Mouse (Mus musculus) thymus, postnatal 14 days (tissue): ENCODE data around the gene Arap1.

Experiments used
- DNase-seq: peaks from one replicate; pipeline ENCODE4 v3.0.0; 2021

Arap1 gene

GRCm38 (mm10) chr7:101367901-101368852 lies 20.3 kb downstream of the Arap1 start:
- DNase-seq = no peak

DNA sequence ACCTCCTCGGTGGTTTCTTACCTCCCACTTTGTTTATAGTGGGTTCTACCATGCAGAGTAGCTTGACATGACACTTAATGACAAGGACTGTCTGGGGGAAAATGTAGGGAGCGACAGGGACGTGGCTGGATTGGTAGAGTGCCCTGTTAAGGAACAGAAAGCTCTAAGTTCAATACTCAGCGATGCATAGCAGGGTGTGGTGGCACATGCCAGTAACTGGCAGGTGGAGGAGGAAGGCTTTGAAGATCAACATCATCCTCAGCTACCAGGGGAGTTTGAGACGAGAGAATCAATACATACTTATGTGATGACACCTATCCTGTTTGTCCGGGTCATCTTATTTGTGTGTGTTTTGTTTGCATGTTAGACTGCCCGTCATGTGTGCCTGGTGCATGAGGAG lies 21.8 kb downstream of the Arap1 start:
- DNase-seq = no peak

DNA sequence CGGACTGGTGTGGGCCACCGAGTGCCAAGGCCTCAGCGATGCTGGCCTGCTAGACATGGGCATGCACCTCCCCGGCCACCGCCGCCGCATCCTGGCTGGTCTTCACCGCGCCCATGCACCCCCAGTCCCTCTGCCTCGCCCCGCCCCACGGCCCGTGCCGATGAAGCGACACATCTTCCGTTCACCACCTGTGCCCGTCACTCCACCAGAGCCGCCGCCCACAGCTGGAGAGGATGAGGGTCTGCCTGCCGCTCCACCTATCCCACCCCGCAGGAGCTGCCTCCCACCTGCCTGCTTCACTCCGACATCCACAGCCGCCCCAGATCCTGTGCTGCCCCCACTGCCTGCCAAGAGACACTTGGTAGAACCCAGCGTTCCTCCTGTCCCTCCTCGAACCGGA lies 25.2 kb downstream of the Arap1 start:
- no peak for DNase-seq

DNA sequence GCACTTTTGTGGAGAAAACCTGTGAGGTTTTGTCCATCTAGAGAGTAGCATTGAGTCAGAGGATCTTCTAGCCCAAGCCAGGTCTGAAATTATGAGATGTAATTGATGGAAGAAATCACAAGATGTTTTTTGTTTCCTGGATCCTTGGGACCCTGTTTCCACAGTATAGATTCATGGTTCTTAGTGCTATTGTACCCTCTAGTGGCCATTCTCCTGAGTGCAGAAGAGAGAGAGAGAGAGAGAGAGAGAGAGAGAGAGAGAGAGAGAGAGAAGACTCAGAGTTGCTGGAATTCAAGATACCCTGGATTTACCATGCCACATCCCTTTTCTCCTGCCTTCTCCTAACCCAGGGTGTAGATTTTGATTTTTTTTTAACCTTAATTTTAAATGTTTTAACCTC lies 26.3 kb downstream of the Arap1 start:
- DNase-seq = peak; percentile 64

GRCm38 (mm10) chr7:101376701-101377340 lies 29.0 kb downstream of the Arap1 start:
- DNase-seq = no peak

GRCm38 (mm10) chr7:101377741-101378262 lies 29.9 kb downstream of the Arap1 start:
- peak; percentile 90 for DNase-seq

GRCm38 (mm10) chr7:101378285-101378684 lies 30.4 kb downstream of the Arap1 start:
- peak; percentile 30 for DNase-seq

GRCm38 (mm10) chr7:101378796-101379465 lies 31.1 kb downstream of the Arap1 start:
- DNase-seq = peak; percentile 36

- no peak for DNase-seq
These were observed 31.9 kb downstream of the Arap1 start for GRCm38 (mm10) chr7:101379732-101380131.

DNA sequence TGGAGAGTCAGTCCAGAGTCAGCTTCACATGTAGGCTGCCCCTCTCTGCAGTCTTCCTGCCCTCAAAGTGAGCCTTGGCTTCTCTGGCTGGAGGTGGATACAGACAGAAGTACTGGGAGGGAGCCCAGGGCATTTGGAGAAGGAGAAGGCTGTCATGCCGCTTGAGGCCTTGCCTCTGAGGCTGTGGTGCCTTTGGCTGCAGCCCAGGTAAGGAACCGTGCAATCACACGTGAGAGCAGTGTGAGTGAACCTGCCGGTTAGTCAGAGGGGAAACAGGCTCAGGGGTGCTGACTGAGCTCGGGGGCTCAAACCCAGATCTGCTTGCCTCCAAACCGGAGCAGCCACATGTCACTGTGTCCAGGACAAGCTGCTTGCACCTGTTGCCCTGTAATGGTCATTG lies 33.6 kb downstream of the Arap1 start:
- DNase-seq = no peak

DNA sequence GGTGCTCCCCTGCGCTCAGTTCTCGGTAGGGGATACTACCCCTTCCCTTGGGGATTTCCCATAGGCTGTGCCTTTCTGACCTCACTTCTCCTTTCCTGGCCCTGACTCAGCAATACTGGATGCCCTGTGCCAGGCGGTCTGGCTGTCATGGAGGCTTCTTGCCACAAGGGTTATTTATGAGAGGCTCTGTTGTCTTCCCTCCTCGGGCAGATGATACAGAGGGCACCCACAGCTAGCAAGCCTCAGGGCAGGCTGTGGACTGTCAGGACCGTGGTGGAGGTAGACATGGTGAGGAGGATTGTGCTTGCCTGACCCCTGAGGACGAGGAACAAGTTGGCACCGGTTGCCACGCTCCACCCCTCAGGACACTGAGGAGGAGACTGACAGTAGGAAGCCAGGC lies 34.5 kb downstream of the Arap1 start:
- no peak for DNase-seq

GRCm38 (mm10) chr7:101383756-101384155 lies 35.9 kb downstream of the Arap1 start:
- DNase-seq = no peak

GRCm38 (mm10) chr7:101384931-101385330 lies 37.1 kb downstream of the Arap1 start:
- no peak for DNase-seq

- no peak for DNase-seq
These were observed 37.5 kb downstream of the Arap1 start for GRCm38 (mm10) chr7:101385331-101385733.

GRCm38 (mm10) chr7:101385866-101386452 lies 38.1 kb downstream of the Arap1 start:
- DNase-seq = no peak

- DNase-seq = no peak
These were observed 41.4 kb downstream of the Arap1 start for GRCm38 (mm10) chr7:101389256-101389655.

GRCm38 (mm10) chr7:101391909-101392479 lies 44.1 kb downstream of the Arap1 start:
- no peak for DNase-seq

DNA sequence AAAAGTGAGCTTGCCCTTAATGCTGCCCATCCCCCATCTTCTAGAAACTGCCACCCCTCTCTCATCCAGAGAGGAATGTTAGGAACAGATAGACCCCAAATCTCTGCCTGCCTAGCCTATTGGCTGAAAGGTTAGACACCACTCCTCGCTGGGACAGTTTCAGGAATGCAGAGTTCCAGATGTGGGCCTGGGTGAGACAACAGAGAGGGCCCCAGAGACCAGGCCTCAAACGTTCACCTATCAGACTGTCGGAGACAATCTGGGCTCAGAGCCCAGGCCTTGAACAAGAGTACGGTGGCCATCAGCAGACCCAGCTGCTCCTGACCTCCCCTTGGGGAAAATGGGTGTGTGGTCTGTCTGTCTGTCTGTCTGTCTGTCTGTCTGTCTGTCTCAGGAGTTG lies 45.1 kb downstream of the Arap1 start:
- no peak for DNase-seq

DNA sequence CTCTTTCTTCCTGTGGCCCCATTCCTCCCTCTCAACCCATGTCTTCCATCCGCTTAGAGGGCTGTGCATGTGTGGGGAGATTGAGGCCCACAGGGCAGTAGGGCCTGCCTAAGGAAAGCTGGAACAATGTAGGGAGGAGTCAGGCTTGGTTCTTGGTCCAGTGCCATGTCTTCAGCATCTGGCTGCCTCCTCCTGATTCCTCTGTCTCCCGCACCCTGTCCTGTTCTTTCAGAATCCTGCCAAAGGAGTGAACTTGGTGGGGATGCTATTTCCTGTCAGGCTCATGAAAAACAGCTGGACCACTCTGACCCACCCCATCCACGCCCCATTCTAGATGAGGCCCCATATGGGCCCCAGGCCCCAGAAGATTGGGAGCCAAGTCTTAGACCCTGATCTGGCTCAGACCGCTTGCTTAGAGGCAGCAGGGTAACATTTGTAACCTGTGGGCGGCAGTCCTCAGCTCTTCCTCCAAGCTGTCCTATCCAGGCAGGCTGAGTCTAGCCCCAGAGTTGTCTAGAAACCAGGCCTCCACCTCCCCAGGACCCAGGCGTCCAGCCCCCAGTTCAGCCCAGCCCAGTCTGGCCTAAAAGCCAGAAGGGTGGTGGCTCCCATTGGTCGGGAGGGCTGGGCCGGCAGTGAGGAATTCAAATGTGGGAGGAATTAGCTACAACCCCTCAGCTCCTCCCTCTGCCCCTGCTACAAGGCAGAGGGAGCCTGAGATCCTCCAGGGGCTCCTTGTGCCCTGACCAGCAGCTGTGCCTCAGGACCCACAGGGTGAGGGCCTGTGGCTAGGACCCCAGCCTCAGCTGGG lies 46.0 kb downstream of the Arap1 start:
- DNase-seq = no peak

DNA sequence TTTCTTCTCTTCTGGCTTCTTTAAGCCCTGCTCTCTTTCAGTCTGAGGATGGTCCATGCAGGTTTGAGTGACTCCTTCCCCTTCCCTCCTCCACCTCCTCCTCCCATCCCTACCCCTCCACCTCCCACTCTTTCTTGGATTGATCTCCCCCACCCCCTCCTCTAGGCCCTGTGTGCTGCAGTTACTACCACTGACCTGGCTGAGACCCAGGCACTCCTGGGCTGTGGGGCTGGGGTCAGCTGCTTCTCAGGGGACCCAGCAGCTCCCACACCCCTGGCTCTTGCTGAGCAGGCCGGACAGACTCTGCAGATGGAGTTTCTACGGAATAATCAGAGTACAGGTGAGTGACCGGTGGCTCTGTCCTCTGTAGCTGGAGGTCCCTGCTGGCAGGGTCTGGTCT lies 46.7 kb downstream of the Arap1 start:
- DNase-seq = no peak

DNA sequence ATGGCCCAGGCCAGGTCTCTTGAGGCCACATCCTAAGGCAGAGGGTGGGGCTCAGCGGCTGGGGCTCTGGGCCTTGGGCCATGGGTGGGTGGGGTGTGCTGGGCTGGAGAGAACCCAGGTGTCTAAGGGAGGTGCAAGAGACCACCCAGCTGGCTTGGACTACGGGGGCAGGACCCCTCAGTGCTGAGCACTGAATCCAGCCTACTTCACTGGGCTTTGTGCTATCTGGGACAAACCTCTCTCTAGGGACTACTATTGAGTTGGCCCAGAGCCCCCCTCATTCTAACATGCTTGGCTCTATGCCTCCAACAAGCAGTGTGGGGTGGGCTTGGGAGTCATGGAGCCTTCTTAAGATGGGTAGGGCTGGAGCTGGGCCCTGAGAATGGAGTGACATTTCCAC lies 47.6 kb downstream of the Arap1 start:
- DNase-seq = no peak

DNA sequence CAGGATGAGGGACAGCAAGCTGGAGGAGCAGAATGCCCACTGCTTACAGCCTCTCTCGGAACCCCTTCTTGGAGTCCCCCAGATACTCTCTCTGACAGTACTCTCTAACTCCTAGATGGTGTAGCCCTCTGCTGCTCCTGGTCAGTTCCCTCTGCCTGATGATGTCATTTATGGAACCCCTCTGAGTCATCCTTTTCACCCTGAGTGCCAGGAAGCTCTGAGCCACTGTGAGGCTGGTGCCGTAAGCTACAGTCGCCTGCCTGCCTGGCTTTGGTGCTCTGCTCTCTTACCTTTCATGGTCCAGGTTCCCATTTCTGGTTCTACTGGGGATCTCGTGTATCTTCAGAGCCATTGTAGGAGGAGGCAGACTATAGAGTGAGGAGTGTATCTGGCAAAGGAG lies 49.3 kb downstream of the Arap1 start:
- no peak for DNase-seq
